Comparison of ENCODE assay signal across 35 mouse cellular contexts in the genomic region with DNA sequence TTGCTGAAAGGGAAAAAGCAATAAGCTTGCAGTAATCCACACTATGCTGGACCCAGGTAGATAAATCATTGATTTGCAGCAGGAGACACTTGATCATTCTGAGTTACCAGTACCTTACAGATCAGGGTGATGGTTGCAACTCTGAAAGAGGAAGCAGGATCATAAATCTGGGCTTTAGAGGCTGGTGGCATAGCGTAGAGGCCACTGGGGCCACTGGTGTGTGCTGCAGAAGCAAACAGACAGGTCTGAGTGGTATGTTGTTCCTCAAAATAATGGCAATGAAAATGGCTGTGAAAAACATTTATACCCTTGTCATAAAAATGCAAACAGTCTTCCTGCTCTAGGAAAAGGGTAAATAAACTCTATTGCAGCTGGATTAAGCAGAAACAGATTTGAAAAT. TPM values are rescaled to one million over a fixed set of nuclear protein-coding genes. Genes with fewer than 3 reads are reported as not detected.
"Had no signal": no experiment of that assay in that cellular context is flagged by ENCODE, and none has a peak within 500 bp of the region (broad histone marks: within the 10 kb centered on the region; RNA-seq: fewer than 3 reads in every experiment).

No protein-coding gene starts in this region.

- H3K36me3 ChIP-seq: heart, embryonic 10.5 days; heart, embryonic 12.5 days; heart, embryonic 13.5 days; heart, embryonic 15.5 days; hindbrain, embryonic 10.5 days; hindbrain, embryonic 12.5 days; hindbrain, embryonic 13.5 days; hindbrain, embryonic 15.5 days; intestine, embryonic 15.5 days; kidney, embryonic 15.5 days had no signal

- H3K9ac ChIP-seq: heart, embryonic 12.5 days; heart, embryonic 13.5 days; heart, embryonic 15.5 days; hindbrain, embryonic 12.5 days; hindbrain, embryonic 13.5 days; hindbrain, embryonic 14.5 days; hindbrain, embryonic 15.5 days; intestine, embryonic 15.5 days; kidney, embryonic 15.5 days had no signal

- ATAC-seq: hindbrain, embryonic 16.5 days; hindbrain, postnatal 0 days; inflammation-experienced regulatory T-cells, adult 6 months; intestine, embryonic 15.5 days; intestine, embryonic 16.5 days; intestine, postnatal 0 days had no signal

- H3K4me1 ChIP-seq: heart, embryonic 10.5 days; heart, embryonic 12.5 days; heart, embryonic 13.5 days; heart, embryonic 15.5 days; hindbrain, embryonic 12.5 days; intestine, embryonic 15.5 days had no signal

- H3K9me3 ChIP-seq: heart, embryonic 10.5 days; heart, embryonic 12.5 days; heart, embryonic 13.5 days; heart, embryonic 15.5 days; hindbrain, embryonic 10.5 days; hindbrain, embryonic 12.5 days; hindbrain, embryonic 13.5 days; hindbrain, embryonic 15.5 days; intestine, embryonic 15.5 days; kidney, embryonic 15.5 days had no signal

- H3K4me2 ChIP-seq: heart, embryonic 11.5 days; heart, embryonic 12.5 days; heart, embryonic 13.5 days; heart, embryonic 15.5 days; hindbrain, embryonic 12.5 days; hindbrain, embryonic 13.5 days; hindbrain, embryonic 14.5 days; hindbrain, embryonic 15.5 days; intestine, embryonic 15.5 days; kidney, embryonic 15.5 days had no signal

- DNase-seq: heart, postnatal 10 days; heart, postnatal 14 days; heart, postnatal 36 days; heart, postnatal 4 days; kidney, adult 11 months; kidney, adult 18-20 months; kidney, adult 2 months; kidney, adult 8-10 months; kidney, adult 9 months; kidney, postnatal 10 days; kidney, postnatal 14 days; kidney, postnatal 25 days; kidney, postnatal 36 days; kidney, postnatal 4 days; layer of hippocampus, adult 9-11 months; layer of hippocampus, postnatal 36 days had no signal

- H3K27ac ChIP-seq: heart, embryonic 10.5 days; heart, embryonic 13.5 days; heart, embryonic 15.5 days; hindbrain, embryonic 10.5 days; hindbrain, embryonic 12.5 days; hindbrain, embryonic 13.5 days; hindbrain, embryonic 14.5 days; hindbrain, embryonic 15.5 days; hindbrain, postnatal 0 days; intestine, embryonic 15.5 days; kidney, embryonic 15.5 days; kidney, postnatal 0 days; layer of hippocampus, adult 2 months had no signal

- H3K4me3 ChIP-seq: heart, embryonic 10.5 days; heart, embryonic 12.5 days; heart, embryonic 13.5 days; heart, embryonic 15.5 days; hindbrain, embryonic 10.5 days; hindbrain, embryonic 12.5 days; hindbrain, embryonic 13.5 days; hindbrain, embryonic 15.5 days; intestine, embryonic 15.5 days; kidney, embryonic 15.5 days; layer of hippocampus, adult 2 months had no signal

RNA-seq across cellular contexts. Expression of gene Rai2, which starts 9.4 kb away (rescaled TPM):
- polyA plus RNA-seq: inflammation-experienced regulatory T-cells, adult 6 months had no signal
